Mouse (Mus musculus) brain, adult 2 months (tissue): ENCODE measurements around the gene Klf11.
A peak's percentile ranks its signal among the peaks of the same experiment; 100 is the strongest.
"Not testable (repeated sequence)": the region's sequence is repeated elsewhere in the genome, so short reads cannot be mapped to it uniquely, and the experiment has no call there.

Experiments
- DNase-seq: peaks from one replicate; pipeline ENCODE4 v3.0.0; 2011; ENCODE audit warnings: low read depth, low spot score

Klf11 gene

DNA sequence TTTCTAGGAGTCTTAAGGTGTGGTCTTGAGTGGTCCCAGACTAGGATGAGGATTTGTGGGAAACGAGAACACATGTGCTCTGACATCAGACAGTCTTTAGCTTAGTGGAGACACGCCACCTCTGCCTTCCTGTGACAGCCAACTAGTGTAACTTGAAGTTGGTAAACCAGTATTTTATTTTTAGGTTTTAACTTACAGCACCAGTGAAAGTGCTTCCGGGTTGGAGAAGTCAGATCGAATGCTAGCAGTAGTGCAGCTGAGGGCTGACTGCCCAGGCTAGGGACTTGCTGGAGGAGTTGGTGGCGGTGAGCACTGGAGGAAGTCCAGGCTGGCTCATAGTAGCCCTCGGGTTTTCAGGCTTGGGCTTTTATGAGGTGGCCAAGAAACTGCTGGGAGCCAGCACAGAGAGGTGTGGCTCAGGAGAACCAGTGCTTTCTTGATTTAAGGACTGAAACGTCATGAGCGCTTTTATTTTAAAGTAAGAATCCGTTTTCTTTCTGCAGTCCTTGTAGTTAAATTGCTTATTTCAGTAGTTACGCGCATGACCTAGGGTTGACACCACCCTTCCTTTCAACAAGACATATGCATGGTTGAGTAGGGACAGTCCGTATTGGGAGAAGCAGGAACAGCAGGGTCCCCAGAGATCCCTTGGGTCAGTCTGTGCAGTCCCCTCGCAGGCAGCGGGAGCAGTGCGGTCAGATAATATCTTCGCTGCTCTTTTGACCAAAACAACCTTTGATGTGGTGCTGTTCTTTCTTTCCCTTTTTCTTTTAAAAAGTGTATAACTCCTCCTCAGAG is 3.2 kb downstream of the Klf11 start:
- no peak for DNase-seq

DNA sequence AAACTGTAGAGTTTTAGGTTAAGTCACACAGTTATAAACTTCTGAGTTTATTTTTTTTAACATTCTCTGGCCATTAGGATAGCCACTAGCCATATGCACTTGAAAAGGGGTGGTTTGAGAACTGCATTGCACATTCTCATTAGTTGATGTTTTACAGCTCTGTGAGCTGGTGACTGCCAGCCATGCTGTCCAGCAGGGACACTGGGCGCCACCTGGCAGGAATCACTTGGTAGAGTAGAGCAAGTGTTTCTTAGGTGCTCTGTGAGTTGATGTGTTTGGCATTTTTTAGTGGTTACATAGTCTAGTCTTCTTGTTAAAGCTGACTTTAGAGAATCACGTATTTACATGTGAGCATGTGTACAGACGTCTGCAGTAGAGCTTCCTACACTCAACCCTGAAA is 5.4 kb downstream of the Klf11 start:
- DNase-seq, result no peak

DNA sequence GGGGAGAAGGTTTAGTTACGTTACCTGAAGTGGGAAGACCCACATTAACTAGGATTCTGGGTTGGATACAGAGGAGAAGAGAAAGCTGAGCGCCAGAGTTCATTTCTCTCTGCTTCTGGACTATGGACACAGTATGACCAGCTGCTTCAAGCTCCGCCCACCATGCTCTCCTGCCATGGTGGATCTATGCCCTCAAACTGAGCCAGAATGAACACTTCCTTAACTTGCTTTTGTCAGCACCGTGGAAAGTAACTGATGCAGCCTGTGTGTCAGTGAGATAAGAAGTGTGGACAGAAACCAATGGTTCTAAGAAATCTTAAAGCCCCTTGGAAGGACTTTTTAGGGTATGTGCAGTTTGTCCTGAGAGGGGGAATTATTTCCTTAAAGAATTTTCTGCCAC is 7.9 kb downstream of the Klf11 start:
- DNase-seq, result no peak

DNA sequence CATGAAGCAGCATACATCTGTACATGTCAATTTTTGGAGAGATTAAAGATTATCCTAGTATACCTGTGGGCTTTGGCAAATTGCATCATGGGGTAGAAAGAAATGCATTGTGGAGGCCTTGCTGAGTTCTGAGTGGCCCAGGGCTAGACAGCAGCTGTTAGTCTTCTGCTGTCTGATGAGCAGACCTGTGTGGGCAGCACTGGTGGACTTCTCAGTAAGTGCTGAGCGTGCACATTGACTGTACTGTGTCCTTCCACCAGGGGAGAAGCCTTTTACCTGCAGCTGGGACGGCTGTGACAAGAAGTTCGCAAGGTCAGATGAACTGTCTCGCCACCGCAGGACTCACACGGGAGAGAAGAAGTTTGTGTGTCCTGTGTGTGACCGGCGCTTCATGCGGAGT is 8.8 kb downstream of the Klf11 start:
- DNase-seq, result no peak

DNA sequence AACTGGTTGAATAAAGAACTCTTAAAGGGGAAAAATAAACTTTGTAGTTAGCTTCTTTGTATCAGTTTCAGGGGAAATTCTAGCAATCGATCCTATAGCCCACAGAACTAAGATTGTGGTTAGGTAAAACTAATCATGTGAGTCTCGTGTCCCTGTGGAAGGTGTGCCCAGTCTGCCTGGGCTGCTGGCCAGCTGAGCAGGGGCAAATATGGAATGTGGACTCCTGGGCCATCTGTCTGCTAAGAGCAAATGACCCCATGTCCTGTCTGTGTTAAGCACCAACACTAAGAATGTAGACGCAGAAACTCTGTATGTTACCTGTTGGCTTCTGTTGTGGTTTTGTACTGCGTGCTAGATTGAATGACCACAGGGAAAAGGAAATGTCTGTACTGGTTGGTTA is 10.0 kb downstream of the Klf11 start:
- DNase-seq, result no peak

DNA sequence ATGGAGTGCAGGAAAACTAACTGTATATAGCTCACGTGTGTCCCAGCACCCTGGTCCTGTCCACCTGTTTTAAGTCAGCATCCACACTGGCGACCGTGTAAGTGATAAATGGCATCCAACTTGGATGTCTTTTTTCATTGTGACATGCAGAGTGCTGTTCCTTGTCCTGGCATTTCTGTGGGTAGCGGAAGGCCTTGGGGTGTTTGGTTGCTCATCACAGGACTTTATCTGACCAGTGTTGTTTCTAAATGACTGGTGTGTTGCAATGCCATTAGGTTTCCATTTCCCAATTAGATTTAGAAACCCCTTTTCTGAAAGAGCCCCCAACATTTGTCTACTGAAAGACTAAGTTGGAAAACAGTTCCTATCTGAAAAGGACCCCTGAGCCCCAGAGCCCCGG is 11.1 kb downstream of the Klf11 start:
- no peak for DNase-seq

DNA sequence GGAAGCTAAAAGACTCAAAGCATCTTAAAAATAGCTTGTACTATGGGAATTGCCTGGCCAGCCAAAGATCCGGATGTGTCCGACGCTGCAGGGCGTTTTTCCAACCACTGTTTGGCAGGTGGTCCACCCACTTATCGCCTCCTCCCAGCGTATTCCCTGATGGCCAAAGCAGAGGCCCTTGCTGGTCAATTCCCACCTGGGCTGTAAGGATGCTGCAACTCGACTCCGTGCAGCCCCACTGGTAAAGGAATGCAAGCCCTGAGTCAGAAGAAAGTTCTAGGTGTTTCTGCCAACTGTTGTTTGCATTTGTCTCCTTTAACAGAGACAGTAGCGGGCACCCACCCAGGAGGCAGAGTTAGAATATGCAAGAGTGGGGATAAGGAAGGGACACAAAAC is 29.0 kb downstream of the Klf11 start:
- DNase-seq, result peak; percentile 60

DNA sequence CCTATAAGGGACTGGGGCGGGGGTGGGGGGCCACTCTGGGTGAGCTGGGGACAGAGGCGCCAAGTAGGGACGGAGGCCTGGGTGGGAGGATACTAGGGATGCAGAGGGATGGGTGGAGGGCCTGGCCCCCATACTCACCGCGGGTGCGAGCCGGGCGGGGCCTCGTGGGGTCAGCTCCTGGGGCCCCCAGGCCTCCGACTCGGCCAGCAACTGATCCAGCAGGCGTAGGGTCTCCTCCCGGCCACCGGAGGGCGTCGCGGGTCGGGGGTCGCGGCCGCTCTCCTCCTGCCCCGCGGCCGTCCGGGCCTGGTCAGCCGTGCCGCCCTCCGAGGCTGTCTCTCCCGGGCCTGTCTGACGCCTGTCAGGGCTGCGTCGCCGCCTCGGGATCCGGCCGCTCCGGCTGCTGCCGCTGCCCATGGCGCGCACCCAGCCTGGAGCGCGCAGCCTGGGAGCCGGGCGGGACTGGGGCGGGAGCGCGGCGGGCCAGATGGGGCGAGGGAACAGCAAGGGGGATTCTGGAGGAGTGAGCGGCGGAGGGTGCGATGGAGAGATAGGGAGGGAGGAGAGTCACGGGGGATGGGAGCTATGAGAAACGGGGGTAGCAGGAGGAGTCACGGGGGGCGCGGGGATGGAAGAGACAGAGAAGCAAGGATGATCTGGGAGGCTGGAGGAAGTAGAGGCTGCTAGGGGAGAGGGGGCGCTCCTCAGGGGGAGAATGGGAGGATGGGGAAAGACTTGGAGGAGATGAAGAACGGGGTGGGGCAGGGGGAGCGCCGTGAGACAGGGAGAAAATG is 29.6 kb downstream of the Klf11 start:
- peak; percentile 49 for DNase-seq

DNA sequence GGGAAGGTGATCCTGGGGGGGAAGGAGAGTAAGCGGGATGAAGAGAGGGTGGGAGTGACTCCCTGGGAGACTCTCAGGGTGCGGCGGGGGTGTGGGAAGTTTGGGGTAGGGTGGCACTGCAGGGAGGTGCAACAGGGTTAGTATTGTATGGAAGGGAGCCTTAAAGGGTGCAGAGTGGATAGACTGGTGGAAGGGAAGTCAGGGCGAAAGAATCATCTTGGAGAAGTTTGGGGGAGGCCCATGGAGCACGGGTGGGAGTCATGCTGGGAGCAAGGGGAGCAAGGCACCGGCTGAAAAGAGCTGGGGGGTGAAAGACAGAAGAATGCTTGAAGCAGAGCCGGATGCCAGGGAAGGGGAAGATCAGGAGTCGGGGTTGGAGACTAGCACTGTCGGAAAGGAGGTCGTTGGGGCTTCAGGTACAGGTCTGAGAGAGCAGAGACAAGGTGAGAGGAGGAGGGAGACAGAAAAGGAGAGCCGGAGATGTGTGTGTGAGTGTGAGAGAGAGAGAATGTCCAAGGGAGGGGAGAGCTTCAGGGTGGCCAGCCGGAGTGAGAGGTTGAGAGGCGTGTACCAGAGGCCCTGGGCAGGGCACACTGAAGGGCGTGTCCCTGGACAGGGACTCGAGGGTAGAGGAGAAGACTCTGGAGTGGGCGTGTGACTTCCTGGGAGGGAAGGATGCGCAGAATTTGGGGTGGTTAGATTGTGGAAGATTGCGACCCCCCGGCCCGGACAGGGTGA is 30.4 kb downstream of the Klf11 start, which contains the start of gene Cys1:
Gene Cys1 (minus strand): TSS at position 528 of the 738 bp plus-strand sequence.
- no peak for DNase-seq

DNA sequence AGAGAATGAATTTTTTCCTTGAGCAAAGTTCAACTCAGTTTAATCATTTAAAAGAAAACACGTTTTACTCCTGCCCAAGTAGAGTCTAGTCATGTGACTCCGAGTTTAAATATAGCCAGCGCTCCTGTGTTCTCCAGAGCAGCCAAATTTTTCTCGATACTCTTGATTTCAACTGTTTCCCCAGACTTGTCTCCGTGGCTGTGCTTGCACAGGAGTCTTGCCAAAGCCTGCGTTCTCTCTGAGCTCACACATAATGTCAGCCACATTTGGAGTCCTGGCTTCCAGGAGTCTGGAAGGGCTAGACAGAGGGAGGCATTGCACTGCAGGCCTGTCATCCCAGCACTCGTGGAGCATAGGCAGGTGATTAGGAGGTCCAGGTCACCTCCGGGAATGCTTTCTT is 31.5 kb downstream of the Klf11 start:
- peak; percentile 79 for DNase-seq

DNA sequence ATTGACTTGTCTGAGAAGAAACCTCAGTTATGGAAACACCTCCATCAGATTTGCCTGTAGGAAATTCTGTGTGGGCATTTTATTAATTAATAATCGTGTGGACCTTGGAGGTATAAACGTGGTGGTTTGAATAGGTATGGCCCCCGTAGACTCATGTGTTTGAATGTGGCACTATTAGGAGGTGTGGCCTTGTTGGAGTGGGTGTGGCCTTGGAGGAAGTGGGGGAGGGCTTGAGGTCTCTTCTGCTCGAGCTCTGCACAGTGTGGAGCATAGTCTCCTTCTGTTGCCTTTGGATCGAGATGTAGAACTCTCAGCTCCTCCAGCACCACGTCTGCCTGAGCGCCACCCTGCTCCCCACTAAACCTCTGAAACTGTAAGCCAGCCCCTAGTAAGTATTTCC is 32.4 kb downstream of the Klf11 start:
- no peak for DNase-seq

DNA sequence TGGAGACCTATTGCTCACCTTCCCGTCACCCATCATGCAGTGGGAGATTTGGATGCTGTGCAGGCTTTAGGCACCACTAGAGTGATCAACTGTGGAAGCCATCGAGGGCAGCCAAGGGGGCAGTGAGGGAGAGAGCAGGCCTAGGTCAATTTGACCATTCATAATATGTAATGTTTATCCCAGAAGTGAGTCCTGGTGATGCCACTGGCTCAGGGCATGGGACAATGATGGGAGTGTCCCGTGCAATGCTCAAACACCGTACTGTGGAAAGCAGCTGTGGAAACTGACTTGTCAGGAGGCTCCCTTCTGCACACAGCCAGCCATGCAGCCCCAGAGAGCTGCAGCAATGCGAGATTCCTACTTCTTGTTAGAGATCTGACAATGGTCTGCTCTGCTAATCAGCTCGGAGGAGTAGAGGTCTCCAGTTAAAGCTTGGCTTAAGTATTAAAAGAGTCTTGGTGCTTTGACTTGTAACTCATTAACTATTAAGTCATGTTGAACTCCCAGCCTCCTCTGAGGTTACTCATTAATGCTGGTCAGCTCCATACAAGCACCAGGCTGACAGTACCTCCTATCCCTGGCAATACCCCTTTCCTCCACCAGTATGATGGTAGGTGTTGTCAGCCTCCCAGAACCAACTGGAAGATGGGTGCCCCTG is 35.1 kb downstream of the Klf11 start:
- no peak for DNase-seq

DNA sequence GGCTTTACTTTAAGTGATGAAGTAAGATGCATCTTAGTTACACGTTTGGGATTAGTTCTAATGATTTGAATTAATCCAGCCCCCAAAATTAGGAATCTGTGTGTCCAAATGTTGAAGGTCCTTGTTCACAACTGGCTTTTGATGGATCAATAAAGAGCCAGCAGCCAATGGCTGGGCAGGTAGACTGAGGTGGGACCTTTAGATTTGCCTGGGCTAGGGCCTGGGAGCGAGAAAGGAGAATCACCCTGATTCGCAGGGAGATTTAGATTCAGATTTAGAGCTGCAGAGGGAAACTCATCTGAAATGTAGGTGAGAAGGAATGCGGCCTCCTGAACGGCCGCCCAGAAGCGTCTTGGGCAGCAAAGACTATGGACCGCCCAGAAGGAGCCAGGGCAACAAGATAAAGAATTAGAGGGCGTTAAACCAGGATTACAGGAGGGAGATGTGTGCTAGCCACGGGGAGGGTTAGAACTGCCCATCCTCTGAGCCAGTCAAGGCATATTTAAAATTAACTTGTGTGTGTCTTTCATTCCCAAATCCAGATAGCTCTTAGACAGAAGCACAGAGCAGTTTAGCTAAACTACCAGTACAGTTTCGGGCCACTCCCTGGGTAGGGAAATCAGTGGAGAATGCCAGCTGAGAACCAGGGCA is 35.7 kb downstream of the Klf11 start:
- DNase-seq, result no peak

DNA sequence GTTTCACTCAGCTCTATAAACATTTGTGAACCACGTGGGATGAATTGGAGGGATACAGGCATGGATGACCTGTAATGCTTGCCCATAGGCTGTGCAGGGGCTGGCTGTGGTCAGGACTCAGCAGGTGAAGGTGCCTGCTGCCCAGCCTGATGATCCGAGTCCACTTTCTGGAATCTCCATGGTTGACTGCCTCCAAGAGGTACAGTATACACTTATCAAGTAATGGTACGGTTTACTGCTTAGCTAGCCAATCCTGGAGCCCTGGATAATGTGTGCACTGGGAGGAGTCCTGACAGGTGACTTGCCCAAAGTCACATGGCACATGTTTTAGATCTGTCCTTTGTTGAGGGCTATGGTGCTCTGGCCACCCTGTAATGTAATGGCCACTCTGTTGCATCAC is 39.3 kb downstream of the Klf11 start:
- DNase-seq, result no peak

DNA sequence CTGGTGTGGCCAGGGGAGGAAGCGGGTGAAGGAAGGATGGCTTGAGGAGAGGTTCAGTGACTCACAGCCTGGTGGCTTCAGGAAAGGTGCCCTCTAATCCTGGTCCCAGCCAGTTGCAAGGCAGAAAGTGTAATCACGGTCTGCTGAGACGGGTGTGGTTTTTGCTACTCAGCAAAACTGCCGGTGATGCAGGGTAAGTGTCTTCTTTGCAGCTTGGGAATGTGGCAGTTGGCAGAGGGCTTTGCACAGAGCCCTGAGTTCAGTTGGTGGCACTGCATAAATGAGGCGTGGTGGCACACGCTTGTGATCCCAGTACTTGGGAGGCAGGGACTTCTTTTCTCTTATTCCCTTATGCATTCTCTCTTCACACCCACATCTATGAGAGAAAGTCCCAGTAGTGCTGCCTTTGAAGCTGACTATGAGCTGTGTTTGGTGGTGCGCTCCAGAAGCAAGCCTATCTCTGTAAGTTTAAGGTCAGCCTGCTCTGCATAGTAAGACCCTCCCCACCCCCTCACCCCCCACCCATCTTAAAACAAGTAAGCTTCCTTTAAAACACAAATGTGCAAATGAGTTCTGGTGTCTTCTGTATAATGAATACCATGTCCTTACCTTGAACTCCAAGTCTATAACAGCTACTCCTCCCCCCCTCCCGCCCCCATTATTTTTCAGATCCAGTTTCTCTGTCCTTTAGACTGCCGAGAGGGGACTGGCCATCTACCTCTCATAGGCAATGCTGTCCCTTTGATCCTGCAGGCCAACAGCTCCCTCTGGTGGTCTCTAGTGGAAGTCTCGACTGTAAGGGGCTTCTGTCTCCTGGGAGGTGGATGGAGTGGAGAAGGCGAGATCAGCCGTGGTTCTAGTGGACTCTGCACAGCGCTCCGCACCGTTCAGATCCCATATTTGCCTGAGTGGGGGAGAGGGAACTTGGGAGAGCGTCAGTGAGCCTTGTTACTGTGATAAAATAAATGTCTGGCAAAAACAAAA is 45.7 kb downstream of the Klf11 start:
- DNase-seq, result peak; percentile 88

DNA sequence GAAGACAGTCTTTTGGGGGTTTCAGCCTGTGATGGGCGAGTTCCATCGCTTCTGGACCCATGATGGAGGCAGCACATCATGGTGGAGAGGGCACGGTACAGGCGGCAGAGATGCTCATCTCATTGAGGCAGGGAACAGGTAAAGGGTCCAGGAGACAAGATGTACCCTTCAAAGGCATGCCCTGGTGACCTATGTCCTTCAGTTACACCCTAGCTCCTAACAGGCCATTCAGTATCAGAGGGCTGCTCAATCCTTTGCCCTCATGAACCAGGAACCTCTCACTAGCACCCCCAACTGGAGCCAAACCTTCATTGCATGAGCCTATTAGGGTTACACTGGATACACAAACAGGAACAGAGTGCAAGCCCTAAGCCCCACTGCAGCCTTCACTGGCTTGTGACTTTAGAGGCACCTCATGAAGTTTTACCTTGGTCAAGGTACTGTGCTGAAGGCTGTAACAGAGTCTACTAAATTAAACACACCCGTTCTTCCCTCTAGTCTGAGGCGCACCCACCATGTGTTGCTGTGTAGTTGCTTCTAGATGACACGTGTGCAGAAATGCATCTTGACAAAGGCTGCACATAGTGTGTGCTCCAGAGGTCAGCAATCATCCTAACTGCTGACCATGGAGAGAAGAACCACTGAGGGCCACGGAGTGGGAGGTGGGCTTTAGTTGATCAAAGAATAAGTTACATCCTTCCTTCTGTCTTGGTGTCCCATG is 46.6 kb downstream of the Klf11 start:
- DNase-seq, result no peak

DNA sequence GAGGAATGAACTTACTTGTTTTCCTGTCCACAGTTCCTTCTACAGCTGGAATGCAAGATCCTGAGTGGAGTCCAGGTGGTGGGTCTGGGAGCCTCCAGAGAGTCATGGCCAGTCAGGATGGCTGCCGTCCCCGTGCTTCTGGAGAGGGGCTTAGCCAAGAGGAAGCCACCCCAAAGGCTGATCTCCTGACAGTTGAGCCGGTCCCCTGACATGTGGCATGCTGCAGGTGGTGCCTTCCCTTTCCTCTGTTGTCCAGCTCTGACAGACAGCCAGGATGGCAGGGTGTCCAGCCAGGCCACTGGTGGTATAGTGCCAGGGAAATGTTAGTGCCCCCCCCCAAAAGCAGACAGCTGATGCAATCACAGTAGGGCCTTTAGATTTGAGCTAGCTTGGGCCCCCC is 47.4 kb downstream of the Klf11 start:
- no peak for DNase-seq

DNA sequence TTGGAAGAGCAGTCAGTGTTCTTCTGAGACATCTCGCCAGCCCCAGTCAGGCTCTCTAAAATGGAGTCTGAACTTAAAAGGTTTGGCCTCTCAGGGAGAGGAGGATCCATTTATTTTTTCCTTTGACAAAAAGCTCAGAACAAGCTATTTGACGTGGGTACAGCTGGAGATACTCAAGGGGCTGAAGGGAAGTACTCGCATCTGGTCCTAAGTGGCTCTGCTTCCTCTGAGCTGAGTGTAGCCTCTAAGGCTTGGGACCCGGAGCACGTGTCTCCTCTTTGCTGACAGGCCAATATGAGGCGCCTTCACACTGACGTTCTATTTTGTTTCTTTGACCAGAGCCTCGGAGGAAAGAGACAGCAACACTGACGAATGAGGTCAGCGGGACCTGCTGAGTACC is 48.5 kb downstream of the Klf11 start:
- no peak for DNase-seq

DNA sequence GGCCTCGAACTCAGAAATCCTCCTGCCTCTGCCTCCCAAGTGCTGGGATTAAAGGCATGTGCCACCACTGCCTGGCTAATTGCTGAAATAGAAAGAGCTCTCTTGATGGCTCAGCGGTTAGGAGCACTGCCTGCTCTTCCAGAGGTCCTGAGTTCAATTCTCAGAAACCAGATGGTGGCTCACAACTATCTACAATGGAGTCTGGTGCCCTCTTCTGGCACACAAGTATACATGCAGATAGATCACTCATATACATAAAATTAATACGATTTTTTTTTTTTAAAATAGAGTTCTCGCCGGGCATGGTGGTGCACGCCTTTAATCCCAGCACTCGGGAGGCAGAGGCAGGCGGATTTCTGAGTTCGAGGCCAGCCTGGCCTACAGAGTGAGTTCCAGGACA is 50.5 kb downstream of the Klf11 start:
- not testable (repeated sequence) for DNase-seq
